Mouse (Mus musculus) kidney, adult 11 months (tissue): ENCODE results near the gene Rpl39.
A peak's percentile ranks its signal among the peaks of the same experiment; 100 is the strongest.
"Not testable (repeated sequence)": the region's sequence is repeated elsewhere in the genome, so short reads cannot be mapped to it uniquely, and the experiment has no call there.

Experiments used
- DNase-seq: peaks from one replicate; pipeline ENCODE4 v3.0.0; 2022

Rpl39 gene

GRCm38 (mm10) chrX:37084927-37085660 lies at the start of gene Rpl39:
Gene Rpl39, minus strand, starts transcription at chrX:37085402.
- peak; percentile 91 for DNase-seq

GRCm38 (mm10) chrX:37126671-37127358 lies 41.6 kb upstream of the Rpl39 start, which contains the start of gene Nkap:
Gene Nkap, plus strand, starts transcription at chrX:37126795.
- DNase-seq: peak; percentile 58

GRCm38 (mm10) chrX:37125511-37125910 lies 40.3 kb upstream of the Rpl39 start:
- no peak for DNase-seq

GRCm38 (mm10) chrX:37120212-37120611 lies 35.0 kb upstream of the Rpl39 start:
- DNase-seq: no peak

- no peak for DNase-seq
Observed at GRCm38 (mm10) chrX:37119585-37119984, 34.4 kb upstream of the Rpl39 start.

GRCm38 (mm10) chrX:37117085-37117484 lies 31.9 kb upstream of the Rpl39 start:
- no peak for DNase-seq

- DNase-seq: no peak
Observed at GRCm38 (mm10) chrX:37110881-37111193, 25.6 kb upstream of the Rpl39 start.

- peak; percentile 97 for DNase-seq
Observed at GRCm38 (mm10) chrX:37110193-37110880, 25.1 kb upstream of the Rpl39 start, which contains the start of gene Upf3b. Gene Upf3b, minus strand, starts transcription at chrX:37110322.

GRCm38 (mm10) chrX:37109526-37110192 lies 24.5 kb upstream of the Rpl39 start:
- peak; percentile 2 for DNase-seq

GRCm38 (mm10) chrX:37103826-37104225 lies 18.6 kb upstream of the Rpl39 start:
- no peak for DNase-seq

- DNase-seq: no peak
Observed at GRCm38 (mm10) chrX:37098681-37099080, 13.5 kb upstream of the Rpl39 start.

- DNase-seq: no peak
Observed at GRCm38 (mm10) chrX:37095106-37095768, 10.0 kb upstream of the Rpl39 start.

GRCm38 (mm10) chrX:37091457-37091856 lies 6.3 kb upstream of the Rpl39 start:
- no peak for DNase-seq

- DNase-seq: no peak
Observed at GRCm38 (mm10) chrX:37088778-37089177, 3.6 kb upstream of the Rpl39 start.

GRCm38 (mm10) chrX:37085665-37086064 lies 463 bp upstream of the Rpl39 start:
- no peak for DNase-seq

GRCm38 (mm10) chrX:37084318-37084926 lies 780 bp downstream of the Rpl39 start:
- no peak for DNase-seq

GRCm38 (mm10) chrX:37081194-37081593 lies 4.0 kb downstream of the Rpl39 start:
- no peak for DNase-seq

GRCm38 (mm10) chrX:37080345-37080744 lies 4.9 kb downstream of the Rpl39 start:
- DNase-seq: not testable (repeated sequence)

GRCm38 (mm10) chrX:37076651-37077050 lies 8.6 kb downstream of the Rpl39 start:
- DNase-seq: no peak

- DNase-seq: peak; percentile 19
Observed at GRCm38 (mm10) chrX:37074262-37074892, 10.8 kb downstream of the Rpl39 start.

GRCm38 (mm10) chrX:37068766-37069165 lies 16.4 kb downstream of the Rpl39 start:
- DNase-seq: no peak

GRCm38 (mm10) chrX:37067299-37067698 lies 17.9 kb downstream of the Rpl39 start:
- no peak for DNase-seq
